Mouse (Mus musculus) C2C12 (cell line): ENCODE results near the gene Zfyve27. TPM values are rescaled to one million over a fixed set of nuclear protein-coding genes. Genes with fewer than 3 reads are reported as not detected.

Source experiments
- H3K27me3 ChIP-seq: one replicate; pipeline ENCODE4 v1.6.1; 2011; ENCODE audit not compliant: control insufficient read depth, insufficient read depth, insufficient read length
- H3K36me3 ChIP-seq: one replicate; pipeline ENCODE4 v1.6.1; 2011; ENCODE audit not compliant: control insufficient read depth, insufficient read depth
- H3K4me3 ChIP-seq: one replicate; pipeline ENCODE4 v1.5.1; 2011; ENCODE audit warnings: mild to moderate bottlenecking, control low read depth; ENCODE audit not compliant: poor library complexity, insufficient read depth, severe bottlenecking
- H3K79me2 ChIP-seq: one replicate; pipeline ENCODE4 v1.6.1; 2011; ENCODE audit not compliant: control insufficient read depth, insufficient read depth
- H3K79me3 ChIP-seq: one replicate; pipeline ENCODE4 v1.6.1; 2011; ENCODE audit warnings: low read depth, control low read depth
- H3ac ChIP-seq: one replicate; pipeline ENCODE3; 2011; ENCODE audit warnings: low read depth; ENCODE audit not compliant: control insufficient read depth, insufficient read length
- CEBPB ChIP-seq: IDR thresholded peaks from one replicate; pipeline ENCODE4 v1.6.1; 2011; ENCODE audit warnings: low read depth, mild to moderate bottlenecking, control low read depth, moderate library complexity
- CTCF ChIP-seq: IDR thresholded peaks from one replicate; pipeline ENCODE4 v1.5.1; 2011; ENCODE audit not compliant: control insufficient read depth, insufficient read depth, insufficient read length
- FOSL1 ChIP-seq: IDR thresholded peaks from one replicate; pipeline ENCODE4 v1.8.0; 2011; ENCODE audit warnings: mild to moderate bottlenecking, low read length; ENCODE audit not compliant: poor library complexity, insufficient read depth, severe bottlenecking
- MAX ChIP-seq: IDR thresholded peaks from one replicate; pipeline ENCODE4 v1.6.1; 2011; ENCODE audit warnings: mild to moderate bottlenecking, control low read depth
- MYOD1 ChIP-seq: IDR thresholded peaks from one replicate; pipeline ENCODE4 v1.6.1; 2011; ENCODE audit warnings: low read depth; ENCODE audit not compliant: control insufficient read depth, insufficient read length
- MYOG ChIP-seq: IDR thresholded peaks from one replicate; pipeline ENCODE4 v1.6.1; 2011; ENCODE audit not compliant: control insufficient read depth, insufficient read length; ENCODE audit errors: extremely low read depth
- USF1 ChIP-seq: IDR thresholded peaks from one replicate; pipeline ENCODE4 v1.6.1; 2011; ENCODE audit warnings: low read depth, mild to moderate bottlenecking, control low read depth, moderate library complexity
- polyA plus RNA-seq: library from polyadenylated mRNA; unstranded; fragments of >200 nt; fragmentation: generic; extraction: Trizol; gene quantifications from one replicate; pipeline ENCODE4 v1.2.1, GENCODE M21; 2012; ENCODE audit warnings: missing spikeins

The Zfyve27 gene
- polyA plus RNA-seq, 1 experiment: 11.3 TPM

DNA sequence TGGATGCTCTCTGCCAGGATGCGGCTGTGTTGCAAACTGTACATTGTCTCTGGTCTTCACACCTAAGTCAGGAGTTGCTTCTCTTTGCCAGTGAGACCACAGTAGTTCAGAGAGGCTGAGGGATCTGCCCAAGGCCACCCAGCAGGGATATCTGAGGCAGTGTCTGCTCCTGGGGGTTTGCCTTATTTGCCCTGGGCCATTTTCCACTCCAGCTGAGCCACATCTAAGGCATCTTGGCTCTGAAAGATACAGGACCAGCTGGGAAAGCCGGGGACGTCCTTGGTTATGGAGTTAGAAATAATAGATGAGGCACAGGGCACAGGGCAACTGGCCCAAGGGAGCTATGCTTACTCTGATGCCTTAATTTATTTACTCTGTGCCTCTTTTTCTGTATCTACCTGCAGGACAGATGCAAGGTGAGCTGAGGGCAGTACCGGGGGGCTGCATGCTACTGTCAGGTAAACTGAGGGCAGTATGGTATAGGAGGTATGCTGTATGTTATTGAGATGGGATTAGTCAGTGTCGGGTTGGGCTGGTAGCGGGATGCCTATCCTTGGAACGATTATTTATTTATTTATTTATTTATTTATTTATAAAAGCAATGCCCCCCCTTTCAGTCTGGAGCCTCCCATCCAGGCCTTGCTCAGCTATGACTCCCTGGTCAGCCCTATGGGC is 53.1 kb downstream of the Zfyve27 start:
- Histone ChIP-seq H3K27me3 (peaks cover 36% of the 10 kb centered on the region), H3K4me3 (no peak overlapping the region), H3K79me2 (no peaks in the 10 kb centered on the region), H3K79me3 (no peaks in the 10 kb centered on the region), H3ac (no peak overlapping the region), H3K36me3 (no peaks in the 10 kb centered on the region)
- TF ChIP-seq FOSL1: no peak
- no peak for TF ChIP-seq MYOG
- no peak for TF ChIP-seq USF1
- TF ChIP-seq MAX: no peak
- TF ChIP-seq CTCF: no peak
- no peak for TF ChIP-seq CEBPB
- TF ChIP-seq MYOD1: no peak

GRCm38 (mm10) chr19:42217374-42217763 is 53.6 kb downstream of the Zfyve27 start:
- Histone ChIP-seq H3K79me3 (no peaks in the 10 kb centered on the region), H3K36me3 (no peaks in the 10 kb centered on the region), H3ac (no peak overlapping the region), H3K27me3 (peaks cover 34% of the 10 kb centered on the region), H3K4me3 (no peak overlapping the region), H3K79me2 (no peaks in the 10 kb centered on the region)
- TF ChIP-seq USF1: no peak
- no peak for TF ChIP-seq MYOG
- no peak for TF ChIP-seq CEBPB
- TF ChIP-seq CTCF: peak; percentile 32

DNA sequence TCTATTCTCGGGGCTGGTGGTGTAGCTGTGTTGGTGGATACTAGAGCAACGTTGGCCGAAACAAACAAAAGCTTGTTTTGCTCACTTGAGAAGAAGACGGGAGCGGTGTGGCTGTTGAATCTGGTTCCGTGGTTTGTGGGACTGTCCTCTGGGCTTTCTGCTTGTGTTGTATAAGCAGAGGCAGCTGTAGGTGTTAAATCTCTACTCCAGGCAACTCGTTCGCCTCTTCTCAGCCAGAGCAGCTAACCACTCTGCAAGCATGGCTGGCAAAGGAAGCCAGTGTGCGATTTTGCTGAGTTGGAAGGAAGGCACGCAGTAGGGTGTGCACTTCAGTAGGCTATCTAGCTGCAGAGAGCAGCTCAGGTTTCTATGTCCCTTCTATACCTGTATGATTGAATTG is 62.7 kb downstream of the Zfyve27 start:
- no peaks in the 10 kb centered on the region for H3K36me3 ChIP-seq
- no peak for TF ChIP-seq FOSL1
- TF ChIP-seq MAX: no peak
- TF ChIP-seq MYOD1: no peak
- no peak for TF ChIP-seq CTCF
- no peak for TF ChIP-seq MYOG
- TF ChIP-seq CEBPB: no peak
- TF ChIP-seq USF1: no peak
- H3K79me3 ChIP-seq: no peaks in the 10 kb centered on the region
- peaks cover 80% of the 10 kb centered on the region for H3K27me3 ChIP-seq
- no peak overlapping the region for H3ac ChIP-seq
- no peaks in the 10 kb centered on the region for H3K79me2 ChIP-seq
- no peak overlapping the region for H3K4me3 ChIP-seq

GRCm38 (mm10) chr19:42229499-42230287 is 65.9 kb downstream of the Zfyve27 start:
- Histone ChIP-seq H3K27me3 (peaks cover 55% of the 10 kb centered on the region), H3K4me3 (no peak overlapping the region), H3K36me3 (no peaks in the 10 kb centered on the region), H3K79me2 (no peaks in the 10 kb centered on the region), H3K79me3 (no peaks in the 10 kb centered on the region), H3ac (no peak overlapping the region)
- no peak for TF ChIP-seq MAX
- TF ChIP-seq FOSL1: no peak
- no peak for TF ChIP-seq USF1
- TF ChIP-seq CTCF: no peak
- TF ChIP-seq MYOD1: no peak
- no peak for TF ChIP-seq MYOG
- no peak for TF ChIP-seq CEBPB

- Histone ChIP-seq H3ac (no peak overlapping the region), H3K79me3 (no peaks in the 10 kb centered on the region), H3K79me2 (no peaks in the 10 kb centered on the region), H3K27me3 (peaks cover 50% of the 10 kb centered on the region), H3K36me3 (no peaks in the 10 kb centered on the region), H3K4me3 (no peak overlapping the region)
- no peak for TF ChIP-seq MYOD1
- TF ChIP-seq MAX: no peak
- no peak for TF ChIP-seq FOSL1
- no peak for TF ChIP-seq USF1
- TF ChIP-seq CTCF: no peak
- no peak for TF ChIP-seq CEBPB
- no peak for TF ChIP-seq MYOG
These were observed 66.5 kb downstream of the Zfyve27 start for GRCm38 (mm10) chr19:42230288-42230568.

GRCm38 (mm10) chr19:42230986-42231385 is 67.2 kb downstream of the Zfyve27 start:
- no peaks in the 10 kb centered on the region for H3K79me3 ChIP-seq
- no peaks in the 10 kb centered on the region for H3K36me3 ChIP-seq
- peaks cover 42% of the 10 kb centered on the region for H3K27me3 ChIP-seq

More at GRCm38 (mm10) chr19:42230986-42231385, 67.2 kb downstream of the Zfyve27 start:
- no peak for TF ChIP-seq FOSL1
- TF ChIP-seq CEBPB: no peak
- no peak for TF ChIP-seq MYOG
- TF ChIP-seq MAX: no peak
- TF ChIP-seq MYOD1: no peak
- TF ChIP-seq CTCF: no peak
- TF ChIP-seq USF1: no peak
- no peak overlapping the region for H3ac ChIP-seq
- H3K79me2 ChIP-seq: no peaks in the 10 kb centered on the region
- no peak overlapping the region for H3K4me3 ChIP-seq
